Mouse (Mus musculus): ENCODE results near the gene Gsg1l.

Gsg1l gene

GRCm38 (mm10) chr7:125864026-125864425, 218.2 kb downstream of the Gsg1l start:
- no peak for DNase-seq (ENCODE audit: low spot score)

- no peak for DNase-seq (ENCODE audit: low spot score)
Observed at GRCm38 (mm10) chr7:125860421-125860820, 221.8 kb downstream of the Gsg1l start.

- no peak for DNase-seq (ENCODE audit: low spot score)
Observed at GRCm38 (mm10) chr7:125859564-125859963, 222.6 kb downstream of the Gsg1l start.

- no peak for DNase-seq (ENCODE audit: low spot score)
Observed at GRCm38 (mm10) chr7:125847528-125847866, 234.7 kb downstream of the Gsg1l start.

GRCm38 (mm10) chr7:125846866-125847527, 235.2 kb downstream of the Gsg1l start:
- no peak for DNase-seq (ENCODE audit: low spot score)

GRCm38 (mm10) chr7:125845611-125846010, 236.6 kb downstream of the Gsg1l start:
- no peak for DNase-seq (ENCODE audit: low spot score)

- DNase-seq (ENCODE audit: low spot score) = no peak
Observed at GRCm38 (mm10) chr7:125838078-125838742, 244.0 kb downstream of the Gsg1l start.

GRCm38 (mm10) chr7:125833471-125833870, 248.7 kb downstream of the Gsg1l start:
- DNase-seq (ENCODE audit: low spot score) = no peak

GRCm38 (mm10) chr7:125832767-125833166, 249.4 kb downstream of the Gsg1l start:
- DNase-seq (ENCODE audit: low spot score) = no peak

GRCm38 (mm10) chr7:125829121-125829666, 253.0 kb downstream of the Gsg1l start:
- DNase-seq (ENCODE audit: low spot score) = no peak

GRCm38 (mm10) chr7:125828561-125828960, 253.7 kb downstream of the Gsg1l start:
- DNase-seq (ENCODE audit: low spot score) = no peak
